Mouse (Mus musculus): ENCODE results near the gene Pnmt. TPM values are rescaled to one million over a fixed set of nuclear protein-coding genes. Genes with fewer than 3 reads are reported as not detected.
A peak's percentile ranks its signal among the peaks of the same experiment; 100 is the strongest.

Gene Pnmt
- polyA plus RNA-seq, 1 experiment from 2014 or later: 3.5 TPM

DNA sequence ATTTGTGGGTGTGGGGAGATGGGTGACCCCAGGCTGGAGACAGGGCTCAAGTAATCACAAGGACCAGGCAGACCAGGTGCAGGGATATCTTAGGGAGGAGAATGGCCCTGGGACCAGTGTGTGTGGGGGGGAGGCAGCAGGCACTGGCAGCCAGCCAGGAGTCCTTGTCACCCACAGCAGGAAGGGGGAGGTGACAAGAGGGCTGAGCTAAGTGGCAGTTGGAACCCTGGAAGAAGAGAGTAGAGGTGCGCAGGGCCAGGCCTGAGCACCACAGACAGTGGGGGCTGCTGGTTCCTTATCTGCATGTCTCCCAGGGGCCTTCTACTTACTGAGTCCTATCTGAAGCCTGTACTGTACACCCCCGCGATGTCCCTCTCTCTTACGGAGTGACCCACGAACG, 7.1 kb downstream of the Pnmt start:
- Histone ChIP-seq H3K9me3 (replicated peaks; ENCODE audit: low read length) (no peaks in the 10 kb centered on the region), H3K36me3 (ENCODE audit: insufficient read depth, low read length) (no peaks in the 10 kb centered on the region), H3K4me3 (replicated peaks; ENCODE audit: low read depth, low read length) (no peak overlapping the region), H3K27me3 (ENCODE audit: insufficient read depth, low read length) (no peaks in the 10 kb centered on the region), H3K4me1 (replicated peaks; ENCODE audit: insufficient read depth, low read length) (peaks cover 35% of the 10 kb centered on the region), H3K9ac (ENCODE audit: low read depth, low read length) (no peak overlapping the region), H3K4me2 (ENCODE audit: low read length) (no peak overlapping the region), H3K27ac (peak overlapping the region; percentile 57)
- DNase-seq (ENCODE audit: low spot score): no peak
- WGBS: 60% methylated on average over 6 of the region's 6 CpGs
- 0 out of 2 replicates have a peak, but pooled peaks have one; percentile 11 for ATAC-seq (replicated peaks; ENCODE audit: low FRiP score, low read depth)
- no peak for TF ChIP-seq CTCF (IDR thresholded peaks at IDR 0.05; ENCODE audit: low read depth)

DNA sequence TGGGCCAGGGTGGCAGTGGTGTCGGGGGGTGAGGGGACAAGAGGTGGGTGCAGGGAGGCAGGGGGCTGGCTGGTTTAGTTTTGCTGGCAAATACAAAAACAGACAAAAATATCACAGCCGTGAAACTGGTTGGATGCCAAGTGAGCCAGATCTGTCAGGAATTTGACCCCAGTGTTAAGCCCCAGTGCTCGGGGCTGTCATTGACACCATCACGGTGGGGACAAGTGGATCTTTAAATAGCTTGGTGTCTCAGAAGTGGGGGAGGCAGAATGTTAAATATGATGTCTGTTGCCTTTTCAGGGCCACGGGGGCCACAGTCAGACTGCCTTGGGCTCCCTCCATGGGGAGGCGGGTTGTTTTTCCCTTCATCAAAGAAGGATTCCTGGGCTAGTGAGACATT, 8.1 kb downstream of the Pnmt start:
- Histone ChIP-seq H3K4me2 (ENCODE audit: low read length) (0 out of 2 replicates have a peak overlapping the region, but pooled peaks have one; percentile 8), H3K27me3 (ENCODE audit: insufficient read depth, low read length) (no peaks in the 10 kb centered on the region), H3K36me3 (ENCODE audit: insufficient read depth, low read length) (no peaks in the 10 kb centered on the region), H3K4me3 (replicated peaks; ENCODE audit: low read depth, low read length) (no peak overlapping the region), H3K4me1 (replicated peaks; ENCODE audit: insufficient read depth, low read length) (peaks cover 27% of the 10 kb centered on the region), H3K9me3 (replicated peaks; ENCODE audit: low read length) (no peaks in the 10 kb centered on the region), H3K9ac (ENCODE audit: low read depth, low read length) (no peak overlapping the region), H3K27ac (peak overlapping the region; percentile 57; the same call in 1 of the 2 replicates)
- peak; percentile 57 for DNase-seq (ENCODE audit: low spot score)
- WGBS: 25% methylated on average over 6 of the region's 6 CpGs
- no peak for ATAC-seq (replicated peaks; ENCODE audit: low FRiP score, low read depth)
- no peak for TF ChIP-seq CTCF (IDR thresholded peaks at IDR 0.05; ENCODE audit: low read depth)

DNA sequence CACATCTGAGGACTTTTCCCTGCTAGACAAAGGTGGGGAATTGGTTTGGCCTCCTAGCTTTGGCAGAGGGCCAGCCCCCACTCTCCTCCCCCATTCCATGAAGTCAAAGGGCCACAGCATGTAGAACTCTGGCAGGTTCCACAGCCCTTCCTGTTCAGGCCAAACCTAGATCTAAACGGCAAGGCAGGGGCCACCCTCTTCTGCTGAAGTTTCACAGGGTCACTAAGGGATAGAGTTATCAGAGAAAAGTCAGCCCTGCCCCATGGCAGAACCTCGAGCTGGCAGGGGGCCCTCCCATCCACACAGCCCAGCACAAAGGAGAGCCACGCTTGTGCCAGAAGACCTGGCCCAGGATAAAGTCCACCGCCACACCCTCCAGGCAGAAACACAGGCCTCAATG, 8.8 kb downstream of the Pnmt start:
- H3K36me3 ChIP-seq (ENCODE audit: insufficient read depth, low read length): no peaks in the 10 kb centered on the region
- DNase-seq (ENCODE audit: low spot score) (no peak), ATAC-seq (replicated peaks; ENCODE audit: low FRiP score, low read depth) (no peak)
- 25% methylated on average over 4 of the region's 4 CpGs for WGBS
- no peak for TF ChIP-seq CTCF (IDR thresholded peaks at IDR 0.05; ENCODE audit: low read depth)
- no peak overlapping the region for H3K9ac ChIP-seq (ENCODE audit: low read depth, low read length)
- no peak overlapping the region for H3K4me2 ChIP-seq (ENCODE audit: low read length)
- no peaks in the 10 kb centered on the region for H3K27me3 ChIP-seq (ENCODE audit: insufficient read depth, low read length)
- peaks cover 31% of the 10 kb centered on the region for H3K4me1 ChIP-seq (replicated peaks; ENCODE audit: insufficient read depth, low read length)
- peak overlapping the region; percentile 79 for H3K27ac ChIP-seq
- no peak overlapping the region for H3K4me3 ChIP-seq (replicated peaks; ENCODE audit: low read depth, low read length)
- no peaks in the 10 kb centered on the region for H3K9me3 ChIP-seq (replicated peaks; ENCODE audit: low read length)

DNA sequence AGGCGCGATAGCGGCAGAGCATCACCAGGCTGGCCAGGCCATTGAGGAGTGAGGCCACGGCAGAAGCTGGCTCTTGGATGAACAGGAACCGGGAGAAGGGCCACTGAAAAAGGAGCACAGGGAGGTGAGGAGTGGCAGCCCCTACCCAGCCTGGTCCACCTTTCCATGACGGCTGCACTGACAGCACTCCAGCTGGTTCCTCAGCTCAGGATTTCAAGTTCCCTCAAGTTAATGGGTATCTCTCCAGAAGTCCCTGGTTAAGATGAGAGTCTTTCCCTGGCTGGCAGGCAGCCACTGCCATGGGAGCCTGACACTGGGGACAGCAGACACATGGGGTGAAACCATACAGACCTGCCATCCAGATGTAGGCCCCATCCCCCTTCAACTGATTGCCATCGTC, 11.7 kb downstream of the Pnmt start:
- TF ChIP-seq CTCF (IDR thresholded peaks at IDR 0.05; ENCODE audit: low read depth): no peak
- WGBS: 95% methylated on average over 7 of the region's 7 CpGs

DNA sequence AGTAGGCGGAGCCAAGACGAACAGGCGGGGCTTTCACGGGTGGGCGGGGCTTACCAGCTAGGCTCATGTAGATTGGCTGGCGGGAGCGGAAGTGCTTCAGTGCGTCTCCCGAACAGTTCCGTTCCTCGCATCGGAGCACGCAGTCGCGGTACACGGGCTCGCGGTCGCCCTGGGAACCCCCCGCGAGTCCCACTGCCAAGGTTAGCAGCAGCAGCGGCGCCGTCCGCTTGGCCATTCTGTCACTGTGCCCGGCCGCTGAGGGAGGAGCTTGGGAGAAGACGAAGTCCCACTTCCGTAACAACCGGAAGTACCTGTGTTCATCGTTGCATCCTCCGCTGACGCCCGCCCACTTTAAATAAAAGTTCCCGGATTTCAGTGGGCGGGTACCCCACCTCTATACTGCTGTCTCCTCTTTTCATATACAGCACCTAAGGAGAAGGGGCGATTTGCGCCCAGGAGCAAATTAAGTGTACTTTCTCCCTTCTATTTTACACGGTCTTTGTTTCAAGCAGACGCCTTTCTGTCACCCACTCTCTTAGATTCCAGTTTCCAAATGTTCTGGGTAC, 14.0 kb downstream of the Pnmt start, which contains the start of gene Pgap3:
Pgap3 (minus strand) TSS at position 330 of the 566 bp plus-strand sequence.
- H3K36me3 ChIP-seq (ENCODE audit: insufficient read depth, low read length): no peaks in the 10 kb centered on the region
- H3K27ac ChIP-seq: peak within 1 kb of the TSS; percentile 98
- H3K9ac ChIP-seq (ENCODE audit: low read depth, low read length): peak within 1 kb of the TSS; percentile 81
- peak within 1 kb of the TSS; percentile 63 for H3K4me3 ChIP-seq (replicated peaks; ENCODE audit: low read depth, low read length)
- peaks cover 4% of the 10 kb centered on the region for H3K4me1 ChIP-seq (replicated peaks; ENCODE audit: insufficient read depth, low read length)
- DNase-seq (ENCODE audit: low spot score) (peak; percentile 96), ATAC-seq (replicated peaks; ENCODE audit: low FRiP score, low read depth) (peak; percentile 86)
- WGBS: under 1% methylated on average over 40 of the region's 40 CpGs
- H3K9me3 ChIP-seq (replicated peaks; ENCODE audit: low read length): no peaks in the 10 kb centered on the region
- peak within 1 kb of the TSS; percentile 81 for H3K4me2 ChIP-seq (ENCODE audit: low read length)
- no peaks in the 10 kb centered on the region for H3K27me3 ChIP-seq (ENCODE audit: insufficient read depth, low read length)
- TF ChIP-seq CTCF (IDR thresholded peaks at IDR 0.05; ENCODE audit: low read depth): no peak

More for the DNA sequence above, 11.7 kb downstream of the Pnmt start:
- ATAC-seq (replicated peaks; ENCODE audit: low FRiP score, low read depth) (no peak), DNase-seq (ENCODE audit: low spot score) (no peak)
- Histone ChIP-seq H3K4me1 (replicated peaks; ENCODE audit: insufficient read depth, low read length) (peaks cover 23% of the 10 kb centered on the region), H3K27ac (no peak overlapping the region), H3K4me2 (ENCODE audit: low read length) (no peak overlapping the region), H3K9ac (ENCODE audit: low read depth, low read length) (no peak overlapping the region), H3K4me3 (replicated peaks; ENCODE audit: low read depth, low read length) (no peak overlapping the region), H3K27me3 (ENCODE audit: insufficient read depth, low read length) (no peaks in the 10 kb centered on the region), H3K9me3 (replicated peaks; ENCODE audit: low read length) (no peaks in the 10 kb centered on the region), H3K36me3 (ENCODE audit: insufficient read depth, low read length) (no peaks in the 10 kb centered on the region)

DNA sequence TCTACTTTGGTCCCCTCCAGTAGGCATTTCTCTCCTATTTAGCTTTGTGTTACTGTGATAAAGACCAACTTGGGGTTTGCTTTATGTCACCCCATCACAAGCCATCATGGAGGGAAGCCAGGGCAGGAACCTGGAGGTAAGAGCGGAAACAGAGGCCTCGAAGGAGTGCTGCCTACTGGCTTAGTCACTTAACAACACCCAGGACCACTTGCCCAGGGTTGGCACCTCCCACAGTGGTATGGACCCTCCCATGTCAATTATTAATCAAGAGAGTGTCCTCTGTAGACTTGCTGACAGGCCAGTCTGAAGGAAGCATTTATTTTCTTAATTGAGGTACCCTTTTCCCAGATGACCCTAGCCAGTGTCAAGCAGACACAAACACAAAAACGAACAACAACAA, 14.6 kb downstream of the Pnmt start:
- DNase-seq (ENCODE audit: low spot score): peak; percentile 50

More for the DNA sequence above, 14.6 kb downstream of the Pnmt start:
- peak overlapping the region; percentile 81 for H3K9ac ChIP-seq (ENCODE audit: low read depth, low read length)
- 38% methylated on average over 3 of the region's 3 CpGs for WGBS
- no peaks in the 10 kb centered on the region for H3K36me3 ChIP-seq (ENCODE audit: insufficient read depth, low read length)
- peak overlapping the region; percentile 81 for H3K4me2 ChIP-seq (ENCODE audit: low read length)
- H3K27me3 ChIP-seq (ENCODE audit: insufficient read depth, low read length): no peaks in the 10 kb centered on the region
- peak overlapping the region; percentile 98 for H3K27ac ChIP-seq
- H3K4me3 ChIP-seq (replicated peaks; ENCODE audit: low read depth, low read length): peak overlapping the region; percentile 63
- no peaks in the 10 kb centered on the region for H3K9me3 ChIP-seq (replicated peaks; ENCODE audit: low read length)
- peaks cover 4% of the 10 kb centered on the region for H3K4me1 ChIP-seq (replicated peaks; ENCODE audit: insufficient read depth, low read length)
- peak; percentile 57; the same call in 1 of the 2 replicates for ATAC-seq (replicated peaks; ENCODE audit: low FRiP score, low read depth)
- TF ChIP-seq CTCF (IDR thresholded peaks at IDR 0.05; ENCODE audit: low read depth): no peak

All from kidney, postnatal 0 days (tissue).